Mouse (Mus musculus): ENCODE data around the gene Acvr2b.
"Not testable (repeated sequence)": the region's sequence is repeated elsewhere in the genome, so short reads cannot be mapped to it uniquely, and the experiment has no call there.

Gene Acvr2b

GRCm38 (mm10) chr9:119401801-119402214, at the start of gene Acvr2b:
Gene Acvr2b (plus strand): TSS chr9:119402118.
- in situ Hi-C loops (cut with MboI, MseI), result no loop called here

- in situ Hi-C loops (cut with MboI, MseI), result no loop called here
Measured at GRCm38 (mm10) chr9:119353926-119354325, 48.0 kb upstream of the Acvr2b start.

- in situ Hi-C loops (cut with MboI, MseI), result loop anchor here (5.0 kb wide), 1 partner anchor 249 kb away; no protein-coding TSS in a partner anchor
Measured at GRCm38 (mm10) chr9:119355943-119356342, 46.0 kb upstream of the Acvr2b start.

- in situ Hi-C loops (cut with MboI, MseI), result loop anchor here (5.0 kb wide), 1 partner anchor 250 kb away; no protein-coding TSS in a partner anchor
Measured at GRCm38 (mm10) chr9:119357331-119358057, 44.4 kb upstream of the Acvr2b start, which contains the start of gene Xylb. Gene Xylb (plus strand): TSS chr9:119357381.

GRCm38 (mm10) chr9:119358058-119358429, 43.9 kb upstream of the Acvr2b start:
- in situ Hi-C loops (cut with MboI, MseI), result loop anchor here (5.0 kb wide), 1 partner anchor 251 kb away; no protein-coding TSS in a partner anchor

GRCm38 (mm10) chr9:119361416-119361815, 40.5 kb upstream of the Acvr2b start:
- in situ Hi-C loops (cut with MboI, MseI), result no loop called here

GRCm38 (mm10) chr9:119363229-119363628, 38.7 kb upstream of the Acvr2b start:
- in situ Hi-C loops (cut with MboI, MseI), result no loop called here

- in situ Hi-C loops (cut with MboI, MseI), result no loop called here
Measured at GRCm38 (mm10) chr9:119365284-119365683, 36.6 kb upstream of the Acvr2b start, which contains the start of gene Slc22a14. Gene Slc22a14 (minus strand): TSS chr9:119365553.

- in situ Hi-C loops (cut with MboI, MseI), result no loop called here
Measured at GRCm38 (mm10) chr9:119368367-119368766, 33.6 kb upstream of the Acvr2b start.

- in situ Hi-C loops (cut with MboI, MseI), result not testable (repeated sequence)
Measured at GRCm38 (mm10) chr9:119370770-119371169, 31.1 kb upstream of the Acvr2b start.

GRCm38 (mm10) chr9:119371251-119371650, 30.7 kb upstream of the Acvr2b start:
- in situ Hi-C loops (cut with MboI, MseI), result no loop called here

GRCm38 (mm10) chr9:119375008-119375407, 26.9 kb upstream of the Acvr2b start:
- in situ Hi-C loops (cut with MboI, MseI), result no loop called here

- in situ Hi-C loops (cut with MboI, MseI), result no loop called here
Measured at GRCm38 (mm10) chr9:119375556-119375955, 26.4 kb upstream of the Acvr2b start.

- in situ Hi-C loops (cut with MboI, MseI), result no loop called here
Measured at GRCm38 (mm10) chr9:119378231-119378630, 23.7 kb upstream of the Acvr2b start.

- in situ Hi-C loops (cut with MboI, MseI), result no loop called here
Measured at GRCm38 (mm10) chr9:119382603-119383002, 19.3 kb upstream of the Acvr2b start.

GRCm38 (mm10) chr9:119388956-119389355, 13.0 kb upstream of the Acvr2b start:
- in situ Hi-C loops (cut with MboI, MseI), result no loop called here

GRCm38 (mm10) chr9:119390214-119390613, 11.7 kb upstream of the Acvr2b start:
- in situ Hi-C loops (cut with MboI, MseI), result no loop called here

GRCm38 (mm10) chr9:119394808-119395207, 7.1 kb upstream of the Acvr2b start:
- in situ Hi-C loops (cut with MboI, MseI), result no loop called here

- in situ Hi-C loops (cut with MboI, MseI), result no loop called here
Measured at GRCm38 (mm10) chr9:119401351-119401750, 567 bp upstream of the Acvr2b start.

GRCm38 (mm10) chr9:119402253-119403235, 626 bp downstream of the Acvr2b start:
- in situ Hi-C loops (cut with MboI, MseI), result no loop called here

GRCm38 (mm10) chr9:119403236-119403641, 1.3 kb downstream of the Acvr2b start:
- in situ Hi-C loops (cut with MboI, MseI), result no loop called here

GRCm38 (mm10) chr9:119404090-119404489, 2.2 kb downstream of the Acvr2b start:
- in situ Hi-C loops (cut with MboI, MseI), result no loop called here
